Mouse (Mus musculus): ENCODE results near the gene Slc11a2. TPM values are rescaled to one million over a fixed set of nuclear protein-coding genes. Genes with fewer than 3 reads are reported as not detected.

Gene Slc11a2
- polyA plus RNA-seq, 1 experiment from 2014 or later: 15.0 TPM

DNA sequence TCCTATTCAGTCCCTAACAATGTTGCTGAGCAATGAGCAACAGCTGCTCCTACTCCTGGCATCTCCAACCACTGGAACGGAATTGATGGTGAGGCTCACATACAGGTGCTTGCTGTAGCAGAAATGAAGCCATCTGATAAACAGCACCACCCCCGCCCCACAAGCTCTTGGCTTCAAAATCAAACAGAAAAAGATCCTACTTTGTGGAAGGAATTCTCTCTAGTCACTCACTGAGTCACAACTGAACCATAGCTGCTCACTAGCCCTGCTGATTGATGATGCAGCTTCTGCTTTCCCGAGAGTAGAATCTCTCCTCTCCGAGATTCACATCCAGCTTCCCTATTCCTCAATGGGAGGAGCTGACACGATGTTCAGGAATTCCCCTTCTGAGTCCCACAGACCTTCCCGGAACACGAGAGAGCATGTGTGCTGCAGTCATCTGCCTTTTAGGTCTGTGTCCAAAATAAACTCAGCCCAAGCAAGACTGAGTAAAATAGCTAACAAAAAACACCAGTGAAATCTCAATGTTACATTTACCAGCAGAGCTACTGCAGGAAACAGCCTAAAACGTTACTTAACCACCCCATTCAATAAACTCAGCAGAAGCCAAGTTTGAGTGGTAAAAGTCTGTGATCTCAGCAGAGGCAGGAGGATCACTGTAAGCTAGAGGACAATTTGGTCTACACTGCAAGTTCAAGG, 3.7 kb downstream of the Slc11a2 start:
- peak overlapping the region; percentile 97 for H3K4me2 ChIP-seq (ENCODE audit: low read depth, low read length)
- H3K9me3 ChIP-seq (ENCODE audit: low read length): no peaks in the 10 kb centered on the region
- TF ChIP-seq CTCF (IDR thresholded peaks at IDR 0.05; ENCODE audit: low read depth) (no peak), EP300 (IDR thresholded peaks at IDR 0.05; ENCODE audit: low read depth) (no peak)
- H3K4me1 ChIP-seq (ENCODE audit: insufficient read depth): peaks cover 48% of the 10 kb centered on the region
- no peaks in the 10 kb centered on the region for H3K36me3 ChIP-seq (replicated peaks; ENCODE audit: insufficient read depth, low read length)
- no peak for ATAC-seq
- H3K9ac ChIP-seq (replicated peaks): peak overlapping the region; percentile 96
- WGBS (ENCODE audit: insufficient replicate concordance): 27% methylated on average over 8 of the region's 8 CpGs
- H3K27ac ChIP-seq (ENCODE audit: low read depth): peak overlapping the region; percentile 79
- peak overlapping the region; percentile 97 for H3K4me3 ChIP-seq (ENCODE audit: low read depth, low read length)
- H3K27me3 ChIP-seq (ENCODE audit: insufficient read depth, low read length): no peaks in the 10 kb centered on the region
- DNase-seq: no peak

- no peaks in the 10 kb centered on the region for H3K9me3 ChIP-seq (ENCODE audit: low read length)
- H3K9ac ChIP-seq (replicated peaks): peak overlapping the region; percentile 57
- peaks cover 59% of the 10 kb centered on the region for H3K4me1 ChIP-seq (ENCODE audit: insufficient read depth)
- peak; percentile 45 for ATAC-seq
- H3K4me3 ChIP-seq (ENCODE audit: low read depth, low read length): peak overlapping the region; percentile 97
- peak overlapping the region; percentile 97 for H3K4me2 ChIP-seq (ENCODE audit: low read depth, low read length)
- 42% methylated on average over 9 of the region's 9 CpGs for WGBS (ENCODE audit: insufficient replicate concordance)
- H3K27me3 ChIP-seq (ENCODE audit: insufficient read depth, low read length): no peaks in the 10 kb centered on the region
- DNase-seq: peak; percentile 42
- TF ChIP-seq EP300 (IDR thresholded peaks at IDR 0.05; ENCODE audit: low read depth): peak; percentile 98
- no peak for TF ChIP-seq CTCF (IDR thresholded peaks at IDR 0.05; ENCODE audit: low read depth)
- peak overlapping the region; percentile 79 for H3K27ac ChIP-seq (ENCODE audit: low read depth)
- no peaks in the 10 kb centered on the region for H3K36me3 ChIP-seq (replicated peaks; ENCODE audit: insufficient read depth, low read length)
Observed at GRCm38 (mm10) chr15:100419901-100420745, 4.7 kb downstream of the Slc11a2 start.

GRCm38 (mm10) chr15:100419311-100419710, 5.6 kb downstream of the Slc11a2 start:
- peak overlapping the region; percentile 79 for H3K27ac ChIP-seq (ENCODE audit: low read depth)
- H3K4me1 ChIP-seq (ENCODE audit: insufficient read depth): peaks cover 62% of the 10 kb centered on the region
- peak overlapping the region; percentile 97 for H3K4me3 ChIP-seq (ENCODE audit: low read depth, low read length)
- H3K27me3 ChIP-seq (ENCODE audit: insufficient read depth, low read length): no peaks in the 10 kb centered on the region
- 58% methylated on average over 8 of the region's 8 CpGs for WGBS (ENCODE audit: insufficient replicate concordance)
- no peak for DNase-seq
- peak overlapping the region; percentile 57 for H3K9ac ChIP-seq (replicated peaks)
- no peak for ATAC-seq
- peak overlapping the region; percentile 97 for H3K4me2 ChIP-seq (ENCODE audit: low read depth, low read length)
- no peaks in the 10 kb centered on the region for H3K9me3 ChIP-seq (ENCODE audit: low read length)
- TF ChIP-seq CTCF (IDR thresholded peaks at IDR 0.05; ENCODE audit: low read depth) (no peak), EP300 (IDR thresholded peaks at IDR 0.05; ENCODE audit: low read depth) (no peak)
- no peaks in the 10 kb centered on the region for H3K36me3 ChIP-seq (replicated peaks; ENCODE audit: insufficient read depth, low read length)

DNA sequence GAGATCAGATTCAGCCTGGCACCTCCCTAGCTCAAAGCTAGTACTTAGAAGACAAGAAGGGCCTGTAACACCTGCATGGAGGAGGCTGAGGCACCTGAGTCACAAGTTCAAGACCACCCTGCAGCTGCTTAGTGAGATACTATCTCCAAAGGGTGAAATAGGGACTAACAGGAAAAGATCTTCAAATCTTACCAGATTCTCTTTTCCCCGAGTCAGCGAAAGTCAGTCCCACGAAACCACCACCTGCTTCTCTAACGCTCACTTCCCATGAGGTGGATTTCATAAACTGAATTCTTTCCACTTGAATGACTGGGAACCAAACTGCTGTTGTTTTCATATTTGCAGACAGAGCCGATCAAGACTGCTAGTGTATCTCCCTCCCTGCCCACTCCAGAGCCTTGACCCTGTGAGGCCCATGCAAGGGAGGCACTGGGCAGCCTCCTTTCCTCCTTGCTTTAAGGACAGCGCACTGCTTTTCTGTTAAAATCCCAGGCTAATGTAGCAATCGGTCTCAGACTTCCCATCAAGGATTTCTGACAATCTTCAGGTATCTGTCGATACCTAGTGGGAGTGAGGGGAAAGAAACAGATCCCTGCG, 6.9 kb downstream of the Slc11a2 start:
- no peaks in the 10 kb centered on the region for H3K36me3 ChIP-seq (replicated peaks; ENCODE audit: insufficient read depth, low read length)
- 71% methylated on average over 9 of the region's 9 CpGs for WGBS (ENCODE audit: insufficient replicate concordance)
- peaks cover 54% of the 10 kb centered on the region for H3K4me1 ChIP-seq (ENCODE audit: insufficient read depth)
- H3K4me2 ChIP-seq (ENCODE audit: low read depth, low read length): peak overlapping the region; percentile 55
- 0 out of 2 replicates have a peak overlapping the region, but pooled peaks have one; percentile 11 for H3K4me3 ChIP-seq (ENCODE audit: low read depth, low read length)
- no peak for ATAC-seq
- TF ChIP-seq CTCF (IDR thresholded peaks at IDR 0.05; ENCODE audit: low read depth) (no peak), EP300 (IDR thresholded peaks at IDR 0.05; ENCODE audit: low read depth) (no peak)
- no peaks in the 10 kb centered on the region for H3K27me3 ChIP-seq (ENCODE audit: insufficient read depth, low read length)
- 0 out of 2 replicates have a peak overlapping the region, but pooled peaks have one; percentile 31 for H3K27ac ChIP-seq (ENCODE audit: low read depth)
- DNase-seq: no peak
- H3K9me3 ChIP-seq (ENCODE audit: low read length): no peaks in the 10 kb centered on the region
- peak overlapping the region; percentile 0 for H3K9ac ChIP-seq (replicated peaks)

GRCm38 (mm10) chr15:100415684-100416083, 9.2 kb downstream of the Slc11a2 start:
- H3K4me2 ChIP-seq (ENCODE audit: low read depth, low read length): no peak overlapping the region
- peaks cover 6% of the 10 kb centered on the region; the same call in 1 of the 2 replicates for H3K36me3 ChIP-seq (replicated peaks; ENCODE audit: insufficient read depth, low read length)
- H3K4me3 ChIP-seq (ENCODE audit: low read depth, low read length): no peak overlapping the region
- peaks cover 62% of the 10 kb centered on the region for H3K4me1 ChIP-seq (ENCODE audit: insufficient read depth)
- no peak for TF ChIP-seq CTCF (IDR thresholded peaks at IDR 0.05; ENCODE audit: low read depth)
- TF ChIP-seq EP300 (IDR thresholded peaks at IDR 0.05; ENCODE audit: low read depth): no peak
- 81% methylated on average over 8 of the region's 8 CpGs for WGBS (ENCODE audit: insufficient replicate concordance)
- no peaks in the 10 kb centered on the region for H3K27me3 ChIP-seq (ENCODE audit: insufficient read depth, low read length)
- ATAC-seq (no peak), DNase-seq (no peak)
- no peaks in the 10 kb centered on the region for H3K9me3 ChIP-seq (ENCODE audit: low read length)
- peak overlapping the region; percentile 39; the same call in 1 of the 2 replicates for H3K27ac ChIP-seq (ENCODE audit: low read depth)
- H3K9ac ChIP-seq (replicated peaks): no peak overlapping the region

GRCm38 (mm10) chr15:100414942-100415341, 9.9 kb downstream of the Slc11a2 start:
- no peak overlapping the region for H3K4me2 ChIP-seq (ENCODE audit: low read depth, low read length)
- 93% methylated on average over 13 of the region's 13 CpGs for WGBS (ENCODE audit: insufficient replicate concordance)
- no peaks in the 10 kb centered on the region for H3K9me3 ChIP-seq (ENCODE audit: low read length)
- ATAC-seq (no peak), DNase-seq (no peak)
- H3K4me3 ChIP-seq (ENCODE audit: low read depth, low read length): no peak overlapping the region
- no peaks in the 10 kb centered on the region for H3K27me3 ChIP-seq (ENCODE audit: insufficient read depth, low read length)
- no peak overlapping the region for H3K27ac ChIP-seq (ENCODE audit: low read depth)
- peaks cover 13% of the 10 kb centered on the region for H3K36me3 ChIP-seq (replicated peaks; ENCODE audit: insufficient read depth, low read length)
- no peak overlapping the region for H3K9ac ChIP-seq (replicated peaks)
- peaks cover 58% of the 10 kb centered on the region for H3K4me1 ChIP-seq (ENCODE audit: insufficient read depth)
- TF ChIP-seq EP300 (IDR thresholded peaks at IDR 0.05; ENCODE audit: low read depth) (no peak), CTCF (IDR thresholded peaks at IDR 0.05; ENCODE audit: low read depth) (no peak)

All from liver, postnatal 0 days (tissue).